Mouse (Mus musculus) frontal cortex, adult 2 months (tissue): ENCODE data around the gene Ppp2r5c. TPM values are rescaled to one million over a fixed set of nuclear protein-coding genes. Genes with fewer than 3 reads are reported as not detected.

ENCODE experiments used
- DNase-seq, 2 experiments: peaks; one replicate each; pipeline ENCODE4 v3.0.0; 2022; ENCODE audit warnings: low spot score in 1 of 2; ENCODE audit errors: extremely low spot score in 1 of 2
- polyA plus RNA-seq: library from polyadenylated mRNA; depleted of rRNA; stranded (reverse); fragments of >200 nt; gene quantifications from 2 replicates; pipeline ENCODE4 v1.2.3, GENCODE M21; 2012; rRNA removed

Gene Ppp2r5c
- polyA plus RNA-seq, 1 experiment, result 170 TPM

DNA sequence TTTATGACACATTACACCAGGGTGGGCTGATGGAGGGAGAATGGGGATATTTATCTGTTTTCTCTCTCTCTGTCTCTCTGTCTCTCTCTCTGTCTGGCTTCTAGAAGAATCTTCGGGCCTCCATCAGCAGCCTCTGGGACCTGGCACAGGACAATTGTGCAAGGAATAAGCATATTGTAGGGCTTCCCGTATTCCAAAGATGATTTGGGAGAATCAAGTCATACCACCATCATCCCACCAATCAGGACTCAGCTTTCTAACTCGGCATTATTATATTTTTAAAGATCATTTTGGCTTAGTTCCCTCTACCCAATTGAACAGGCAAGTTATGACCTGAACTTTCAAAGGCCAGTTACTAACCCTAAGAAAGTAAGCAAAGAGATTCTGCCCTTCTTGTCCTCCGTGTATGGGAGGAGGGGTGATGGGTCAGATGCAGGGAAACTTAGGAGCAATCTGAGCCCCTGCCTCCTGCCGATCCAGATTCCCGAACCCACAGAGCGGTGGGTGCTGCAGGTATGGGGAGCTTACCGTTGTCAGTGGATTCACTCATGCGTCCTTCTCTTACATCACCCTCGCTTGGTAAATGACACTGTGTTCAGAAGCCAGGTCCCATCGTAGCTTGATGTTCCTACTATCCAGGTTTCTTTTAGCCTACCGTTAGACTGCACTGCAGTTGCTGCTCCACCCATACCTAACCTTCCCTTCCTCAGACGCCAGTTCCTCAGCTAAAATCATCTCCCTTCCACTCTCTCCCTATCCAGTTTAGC is 153.5 kb downstream of the Ppp2r5c start:
- DNase-seq, result peak in 1 of 2 experiments; percentile 53

DNA sequence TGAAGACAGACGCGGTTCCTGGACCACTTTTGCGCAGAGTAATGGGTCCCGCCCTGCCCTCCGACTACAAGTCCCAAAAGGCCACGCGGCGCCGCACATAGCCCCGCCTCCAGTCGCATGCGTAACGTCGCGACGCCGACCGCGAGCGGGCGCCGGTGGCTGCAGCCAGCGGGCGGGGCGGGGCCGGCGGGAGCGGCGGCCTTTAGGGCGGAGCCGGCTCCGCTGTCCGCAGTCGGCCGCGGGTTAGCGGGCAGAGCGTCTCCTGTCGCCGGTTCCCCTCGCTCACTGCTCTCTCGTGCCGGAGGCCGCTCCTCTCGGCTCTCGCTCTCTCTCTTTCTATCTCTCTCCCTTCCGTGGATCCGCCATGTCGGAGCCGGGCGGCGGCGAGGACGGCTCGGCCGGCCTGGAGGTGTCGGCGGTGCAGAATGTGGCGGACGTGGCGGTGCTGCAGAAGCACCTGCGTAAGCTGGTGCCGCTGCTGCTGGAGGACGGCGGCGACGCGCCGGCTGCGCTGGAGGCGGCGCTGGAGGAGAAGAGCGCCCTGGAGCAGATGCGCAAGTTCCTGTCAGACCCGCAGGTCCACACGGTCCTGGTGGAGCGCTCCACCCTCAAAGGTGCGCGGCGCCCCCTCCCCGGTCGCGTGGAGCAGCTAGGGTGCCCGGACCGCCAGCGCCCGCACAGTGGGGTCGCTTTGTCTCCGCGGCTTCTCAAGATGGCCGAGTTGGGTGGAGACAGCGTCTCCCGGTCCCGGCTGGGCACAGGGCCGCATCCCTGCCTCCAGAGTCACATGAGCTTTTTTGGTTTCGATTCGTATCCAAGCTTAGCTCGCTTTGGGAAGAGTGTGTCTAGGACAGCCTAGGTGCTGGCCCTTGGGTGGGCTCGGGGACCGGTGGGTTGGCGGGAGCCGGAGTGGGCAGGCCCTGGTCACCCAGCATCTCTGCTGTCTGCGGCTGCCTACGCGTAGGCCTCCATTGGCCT is 154.6 kb downstream of the Ppp2r5c start, which contains the start of gene Dync1h1:
Dync1h1 (plus strand) TSS at position 212 of the 978 bp plus-strand sequence.
- peak; percentile 79 to 95 for DNase-seq

DNA sequence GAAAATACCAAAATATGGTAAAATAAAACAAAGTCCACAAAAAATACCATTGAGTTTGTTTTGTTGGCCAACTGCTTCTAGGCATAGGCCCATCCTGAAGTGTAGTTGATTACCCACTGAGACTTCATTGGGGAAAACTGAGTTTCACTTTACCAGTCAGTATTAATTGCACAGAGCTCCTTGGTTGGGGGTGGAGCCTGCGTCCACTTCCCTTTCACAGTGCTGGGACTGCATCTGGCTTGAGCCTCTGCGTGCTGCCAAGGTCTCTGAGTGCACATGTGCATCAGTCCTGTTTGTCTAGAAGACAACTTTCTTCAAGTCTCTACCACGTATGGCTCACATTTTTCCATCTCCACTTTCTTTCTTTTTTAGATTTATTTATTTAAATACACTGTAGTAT is 159.2 kb downstream of the Ppp2r5c start:
- DNase-seq, result no peak

DNA sequence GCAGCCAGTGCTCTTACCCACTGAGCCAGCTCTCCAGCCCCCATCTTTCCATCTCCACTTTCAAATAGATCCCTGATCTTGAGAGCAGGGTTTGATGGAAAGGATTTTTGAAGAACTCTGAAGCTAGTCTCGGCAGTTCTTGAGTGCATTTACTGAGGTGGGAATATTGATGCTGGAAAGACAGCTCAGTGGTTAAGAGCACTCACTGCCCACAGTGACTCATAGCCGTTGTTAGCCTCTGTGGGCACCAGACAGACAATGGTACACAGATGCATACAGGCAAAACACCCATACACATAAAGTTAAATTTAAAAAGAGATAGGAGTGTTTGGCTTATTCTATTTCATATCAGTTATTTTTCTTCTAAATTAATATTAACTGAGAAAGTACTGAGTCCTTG is 159.8 kb downstream of the Ppp2r5c start:
- no peak for DNase-seq

DNA sequence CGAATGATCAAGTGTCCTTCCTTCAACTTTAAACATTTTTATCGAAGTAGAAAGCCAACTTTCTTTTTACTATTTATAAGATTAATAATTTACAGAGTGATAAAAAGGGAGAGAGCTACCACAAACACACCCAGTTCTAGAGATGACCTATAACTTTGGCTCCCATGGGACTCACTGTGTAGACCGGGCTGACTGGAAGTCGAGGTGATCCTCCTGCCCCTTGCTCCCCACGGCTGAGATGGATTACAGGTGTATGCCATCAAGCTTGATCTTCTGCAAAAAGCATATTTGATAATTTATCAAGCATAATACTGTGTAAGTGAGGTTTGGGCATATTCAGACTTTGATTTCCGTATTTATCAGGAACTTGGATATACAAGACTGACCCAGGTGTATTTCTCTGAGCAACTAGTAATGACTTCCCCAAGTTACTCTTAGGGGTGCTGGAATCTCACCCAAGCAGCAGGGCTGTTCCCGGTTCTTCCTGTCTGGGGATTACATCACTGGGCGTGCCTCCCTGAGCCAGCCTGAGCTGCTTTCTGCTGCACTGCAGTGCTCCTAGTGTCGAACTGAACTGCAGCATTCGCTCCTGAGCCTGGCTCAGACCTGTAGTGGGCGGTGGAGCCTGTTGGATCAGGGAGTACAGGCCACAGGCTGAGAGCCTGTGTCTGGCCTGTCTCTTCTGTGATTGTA is 161.7 kb downstream of the Ppp2r5c start:
- peak in 1 of 2 experiments; percentile 61 for DNase-seq

DNA sequence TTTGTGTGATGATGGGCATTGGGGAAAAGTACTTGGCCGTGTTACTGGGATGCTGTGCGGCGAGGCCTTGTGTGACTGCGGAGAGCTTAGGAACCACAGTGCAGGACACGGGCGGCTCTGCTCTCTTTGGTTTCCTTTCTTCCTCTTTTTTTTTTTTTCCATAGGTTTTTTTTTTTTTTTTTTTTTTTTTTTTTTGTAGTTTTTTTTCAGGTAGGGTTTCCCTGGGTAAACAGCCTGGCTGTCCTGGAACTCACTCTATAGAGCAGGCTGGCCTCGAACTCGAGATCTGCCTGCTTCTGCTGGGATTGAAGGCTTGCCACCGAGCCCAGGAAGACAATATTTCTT is 162.2 kb downstream of the Ppp2r5c start:
- DNase-seq, result no peak

DNA sequence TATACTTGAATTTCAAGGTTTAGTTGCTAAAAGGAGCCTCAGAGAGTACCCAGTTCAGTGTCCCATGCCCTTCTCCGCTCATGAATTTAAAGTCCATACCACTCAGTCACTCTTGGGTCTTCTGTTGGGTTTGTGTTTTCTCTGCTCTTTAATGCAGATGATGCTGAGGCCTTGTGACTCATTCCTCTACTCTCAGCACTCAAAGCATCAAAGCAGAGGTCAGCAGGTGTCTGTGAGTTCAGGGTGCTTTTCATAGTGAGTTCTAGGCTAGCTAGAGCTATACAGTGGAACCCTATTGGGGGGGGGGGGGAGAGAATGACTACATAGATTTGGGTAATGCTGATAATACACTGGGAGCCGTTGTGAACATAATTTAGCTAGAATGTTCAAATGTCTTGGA is 163.8 kb downstream of the Ppp2r5c start:
- DNase-seq, result no peak

DNA sequence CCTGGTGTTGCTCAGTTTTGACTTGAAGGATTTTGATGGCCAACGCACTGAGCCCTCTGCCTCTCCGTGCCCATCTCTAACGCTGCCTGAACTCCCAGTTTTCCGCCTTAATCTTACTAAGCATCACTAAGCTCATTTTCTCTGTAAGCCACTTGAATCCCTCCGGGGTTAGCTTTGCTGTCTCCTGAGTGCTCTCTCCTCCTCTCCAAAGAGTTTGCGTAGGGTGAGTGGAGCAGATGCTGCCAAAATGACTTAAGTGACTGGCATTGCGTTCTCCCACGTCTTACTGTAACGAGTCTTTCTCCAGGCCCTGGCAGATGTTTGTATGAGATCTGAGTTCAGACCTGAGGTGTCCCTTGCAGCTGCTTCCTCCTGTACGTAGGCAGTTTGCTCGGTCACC is 183.1 kb downstream of the Ppp2r5c start:
- DNase-seq, result peak in 1 of 2 experiments; percentile 20

Other genes with a start within 250 kb of the Ppp2r5c start
- gene Dio3, start 168.1 kb upstream of the Ppp2r5c start, polyA plus RNA-seq, result 1.6 and 2.6 TPM in 2 replicates
- gene Dync1h1, start 154.3 kb downstream of the Ppp2r5c start, polyA plus RNA-seq, result 336 and 380 TPM in 2 replicates
- not detected in 2 replicates for gene 1700001K19Rik, start 235.5 kb downstream of the Ppp2r5c start, polyA plus RNA-seq